Mouse (Mus musculus) olfactory bulb, adult 2 months (tissue): ENCODE results near the gene Stap2.

ENCODE experiments used
- CTCF ChIP-seq: fragments of 200-500 bp; IDR thresholded peaks from 2 replicates; pipeline ENCODE4 v1.5.1; 2012; ENCODE audit warnings: low read depth, mild to moderate bottlenecking, low read length, moderate library complexity; ENCODE audit not compliant: insufficient read depth
- POLR2A ChIP-seq: fragments of 200-500 bp; IDR thresholded peaks from 2 replicates; pipeline ENCODE4 v1.6.1; 2012; ENCODE audit warnings: mild to moderate bottlenecking, low read depth, low read length, moderate library complexity; ENCODE audit not compliant: insufficient read depth

DNA sequence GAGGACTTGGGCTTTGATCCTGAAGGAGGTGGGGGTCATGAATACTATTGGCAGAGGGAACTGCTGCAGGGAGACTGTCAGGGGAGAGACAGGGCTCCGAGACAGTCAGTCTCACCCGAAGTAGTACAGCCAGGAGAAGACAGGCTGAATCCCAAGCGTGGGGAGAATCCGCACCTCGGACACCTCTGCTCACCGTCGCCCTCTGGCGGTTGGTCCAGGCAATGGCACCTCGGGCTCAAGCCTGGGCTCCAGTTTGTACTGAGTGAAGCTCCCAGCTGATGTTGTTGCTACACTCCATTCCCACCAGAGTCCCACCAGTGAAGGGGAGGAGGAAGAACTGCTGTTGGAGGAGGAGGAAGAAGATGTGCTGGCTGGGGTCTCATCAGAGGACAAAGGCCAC, 5.3 kb upstream of the Stap2 start:
- TF ChIP-seq CTCF (peak; percentile 92), POLR2A (no peak)
